Mouse (Mus musculus) hindbrain, embryonic 15.5 days (tissue): ENCODE data around the gene Serpina3i. TPM values are rescaled to one million over a fixed set of nuclear protein-coding genes. Genes with fewer than 3 reads are reported as not detected.
A peak's percentile ranks its signal among the peaks of the same experiment; 100 is the strongest.

ENCODE experiments used
- ATAC-seq: fragments of 200-750 bp; cut with Nextera tagmentation; 2 replicates; pipeline ENCODE4 v1.8.0; 2017; ENCODE audit warnings: low read depth, moderate number of reproducible peaks, moderate TSS enrichment; ENCODE audit not compliant: low FRiP score
- H3K27ac ChIP-seq: fragments of 300-500 bp; sonication (generic); replicated peaks from 2 replicates; pipeline ENCODE4 v1.5.1; 2015; ENCODE audit warnings: mild to moderate bottlenecking, inconsistent platforms
- H3K27me3 ChIP-seq: fragments of 300-500 bp; sonication (generic); 2 replicates; pipeline ENCODE4 v1.6.1; 2015; ENCODE audit warnings: control low read depth, inconsistent platforms
- H3K36me3 ChIP-seq: fragments of 300-500 bp; sonication (generic); 2 replicates; pipeline ENCODE4 v1.6.1; 2015; ENCODE audit warnings: control low read depth, inconsistent platforms
- H3K4me1 ChIP-seq: fragments of 300-500 bp; sonication (generic); replicated peaks from 2 replicates; pipeline ENCODE4 v1.6.1; 2015; ENCODE audit warnings: control low read depth, inconsistent platforms
- H3K4me2 ChIP-seq: fragments of 300-500 bp; sonication (generic); 2 replicates; pipeline ENCODE4 v1.6.1; 2015; ENCODE audit warnings: moderate library complexity, mild to moderate bottlenecking, inconsistent platforms
- H3K4me3 ChIP-seq: fragments of 300-500 bp; sonication (generic); 2 replicates; pipeline ENCODE4 v1.5.1; 2015; ENCODE audit warnings: mild to moderate bottlenecking, inconsistent platforms
- H3K9ac ChIP-seq: fragments of 300-500 bp; sonication (generic); 2 replicates; pipeline ENCODE4 v1.6.1; 2015; ENCODE audit warnings: inconsistent platforms
- H3K9me3 ChIP-seq: fragments of 300-500 bp; sonication (generic); 2 replicates; pipeline ENCODE4 v1.6.1; 2016; ENCODE audit warnings: control low read depth, inconsistent platforms
- WGBS: fragments of 180-500 bp; shearing (Covaris S2); methylation state at CpG from one replicate; pipeline ENCODE4 v1.1.7; 2015; 5-methylcytosine and 5-hydroxymethylcytosine counted together
- polyA plus RNA-seq: library from polyadenylated mRNA; unstranded; fragments of >200 nt; fragmentation: Nextera tagmentation; extraction: Ambion mirVana; gene quantifications from 2 replicates; pipeline ENCODE4 v1.2.1, GENCODE M21; 2015

Serpina3i gene
- polyA plus RNA-seq, 1 experiment from 2014 or later, result not detected

- Histone ChIP-seq H3K27me3 (no peaks in the 10 kb centered on the region), H3K4me2 (no peak overlapping the region), H3K9ac (no peak overlapping the region), H3K4me1 (peaks cover 10% of the 10 kb centered on the region), H3K9me3 (no peaks in the 10 kb centered on the region), H3K36me3 (no peaks in the 10 kb centered on the region), H3K4me3 (no peak overlapping the region), H3K27ac (no peak overlapping the region)
- 79% methylated on average over 3 of the region's 3 CpGs for WGBS
- ATAC-seq, result no peak
Measured at GRCm38 (mm10) chr12:104245595-104245994, 17.3 kb upstream of the Serpina3i start.

GRCm38 (mm10) chr12:104247553-104248002, 15.3 kb upstream of the Serpina3i start:
- Histone ChIP-seq H3K9ac (no peak overlapping the region), H3K9me3 (no peaks in the 10 kb centered on the region), H3K27ac (no peak overlapping the region), H3K4me1 (peaks cover 10% of the 10 kb centered on the region), H3K4me2 (no peak overlapping the region), H3K27me3 (no peaks in the 10 kb centered on the region), H3K36me3 (no peaks in the 10 kb centered on the region), H3K4me3 (no peak overlapping the region)
- ATAC-seq, result peak; percentile 72; the same call in 1 of the 2 replicates

GRCm38 (mm10) chr12:104248231-104248630, 14.7 kb upstream of the Serpina3i start:
- H3K27me3 ChIP-seq, result no peaks in the 10 kb centered on the region
- no peak overlapping the region for H3K4me3 ChIP-seq
- peaks cover 10% of the 10 kb centered on the region for H3K4me1 ChIP-seq
- H3K4me2 ChIP-seq, result no peak overlapping the region
- no peak overlapping the region for H3K9ac ChIP-seq
- H3K9me3 ChIP-seq, result no peaks in the 10 kb centered on the region
- no peak overlapping the region for H3K27ac ChIP-seq
- 78% methylated on average over 3 of the region's 3 CpGs for WGBS
- no peaks in the 10 kb centered on the region for H3K36me3 ChIP-seq
- ATAC-seq, result no peak

GRCm38 (mm10) chr12:104261041-104261440, 1.9 kb upstream of the Serpina3i start:
- Histone ChIP-seq H3K4me1 (no peaks in the 10 kb centered on the region), H3K4me2 (no peak overlapping the region), H3K36me3 (no peaks in the 10 kb centered on the region), H3K27me3 (no peaks in the 10 kb centered on the region), H3K4me3 (no peak overlapping the region), H3K9me3 (no peaks in the 10 kb centered on the region), H3K9ac (no peak overlapping the region), H3K27ac (no peak overlapping the region)
- no peak for ATAC-seq
- 53% methylated on average over 3 of the region's 3 CpGs for WGBS

- Histone ChIP-seq H3K9me3 (no peaks in the 10 kb centered on the region), H3K27me3 (no peaks in the 10 kb centered on the region), H3K4me2 (no peak overlapping the region), H3K4me1 (no peaks in the 10 kb centered on the region), H3K9ac (no peak overlapping the region), H3K36me3 (no peaks in the 10 kb centered on the region), H3K4me3 (no peak overlapping the region), H3K27ac (no peak overlapping the region)
- WGBS, result 90% methylated on average over 3 of the region's 3 CpGs
- no peak for ATAC-seq
Measured at GRCm38 (mm10) chr12:104266374-104266773, 3.5 kb downstream of the Serpina3i start.

- no peak for ATAC-seq
- Histone ChIP-seq H3K36me3 (no peaks in the 10 kb centered on the region), H3K4me1 (no peaks in the 10 kb centered on the region), H3K4me3 (no peak overlapping the region), H3K9me3 (no peaks in the 10 kb centered on the region), H3K27me3 (no peaks in the 10 kb centered on the region), H3K4me2 (no peak overlapping the region), H3K9ac (no peak overlapping the region), H3K27ac (no peak overlapping the region)
- WGBS, result 76% methylated on average over 18 of the region's 18 CpGs
Measured at GRCm38 (mm10) chr12:104278216-104279055, 15.5 kb downstream of the Serpina3i start.

- Histone ChIP-seq H3K4me3 (no peak overlapping the region), H3K4me2 (no peak overlapping the region), H3K27ac (no peak overlapping the region), H3K27me3 (no peaks in the 10 kb centered on the region), H3K4me1 (no peaks in the 10 kb centered on the region), H3K9me3 (no peaks in the 10 kb centered on the region), H3K36me3 (no peaks in the 10 kb centered on the region), H3K9ac (no peak overlapping the region)
- WGBS, result 24% methylated on average over 3 of the region's 3 CpGs
- ATAC-seq, result no peak
Measured at GRCm38 (mm10) chr12:104279056-104279435, 16.1 kb downstream of the Serpina3i start.

GRCm38 (mm10) chr12:104283380-104283779, 20.5 kb downstream of the Serpina3i start:
- no peak overlapping the region for H3K27ac ChIP-seq
- H3K9me3 ChIP-seq, result no peaks in the 10 kb centered on the region
- no peak for ATAC-seq
- H3K4me2 ChIP-seq, result no peak overlapping the region
- no peaks in the 10 kb centered on the region for H3K27me3 ChIP-seq
- H3K36me3 ChIP-seq, result no peaks in the 10 kb centered on the region
- no peaks in the 10 kb centered on the region for H3K4me1 ChIP-seq
- 93% methylated on average over 11 of the region's 11 CpGs for WGBS
- no peak overlapping the region for H3K9ac ChIP-seq
- no peak overlapping the region for H3K4me3 ChIP-seq

GRCm38 (mm10) chr12:104288336-104288735, 25.4 kb downstream of the Serpina3i start:
- no peaks in the 10 kb centered on the region for H3K27me3 ChIP-seq
- H3K27ac ChIP-seq, result no peak overlapping the region
- no peak overlapping the region for H3K9ac ChIP-seq
- no peak overlapping the region for H3K4me3 ChIP-seq
- no peaks in the 10 kb centered on the region for H3K9me3 ChIP-seq
- no peaks in the 10 kb centered on the region for H3K4me1 ChIP-seq
- no peak for ATAC-seq
- no peak overlapping the region for H3K4me2 ChIP-seq
- H3K36me3 ChIP-seq, result no peaks in the 10 kb centered on the region

GRCm38 (mm10) chr12:104289872-104290271, 26.9 kb downstream of the Serpina3i start:
- no peak overlapping the region for H3K4me2 ChIP-seq
- H3K4me1 ChIP-seq, result no peaks in the 10 kb centered on the region
- no peaks in the 10 kb centered on the region for H3K36me3 ChIP-seq
- no peak overlapping the region for H3K4me3 ChIP-seq
- H3K27ac ChIP-seq, result no peak overlapping the region
- no peaks in the 10 kb centered on the region for H3K9me3 ChIP-seq
- no peaks in the 10 kb centered on the region for H3K27me3 ChIP-seq
- no peak for ATAC-seq
- 68% methylated on average over 4 of the region's 4 CpGs for WGBS
- H3K9ac ChIP-seq, result no peak overlapping the region

GRCm38 (mm10) chr12:104293963-104294362, 31.0 kb downstream of the Serpina3i start:
- 92% methylated on average over 2 of the region's 2 CpGs for WGBS
- Histone ChIP-seq H3K4me1 (no peaks in the 10 kb centered on the region), H3K27me3 (no peaks in the 10 kb centered on the region), H3K4me2 (no peak overlapping the region), H3K9ac (no peak overlapping the region), H3K9me3 (no peaks in the 10 kb centered on the region), H3K36me3 (no peaks in the 10 kb centered on the region), H3K27ac (no peak overlapping the region), H3K4me3 (no peak overlapping the region)
- ATAC-seq, result no peak

- no peak overlapping the region for H3K27ac ChIP-seq
- no peaks in the 10 kb centered on the region for H3K27me3 ChIP-seq
- ATAC-seq, result no peak
- no peak overlapping the region for H3K9ac ChIP-seq
- H3K9me3 ChIP-seq, result no peaks in the 10 kb centered on the region
- H3K4me2 ChIP-seq, result no peak overlapping the region
- H3K4me3 ChIP-seq, result no peak overlapping the region
- H3K36me3 ChIP-seq, result no peaks in the 10 kb centered on the region
- WGBS, result 93% methylated on average over 2 of the region's 2 CpGs
- H3K4me1 ChIP-seq, result no peaks in the 10 kb centered on the region
Measured at GRCm38 (mm10) chr12:104298049-104298448, 35.1 kb downstream of the Serpina3i start.

GRCm38 (mm10) chr12:104305991-104306390, 43.1 kb downstream of the Serpina3i start:
- Histone ChIP-seq H3K4me1 (no peaks in the 10 kb centered on the region), H3K27ac (no peak overlapping the region), H3K27me3 (no peaks in the 10 kb centered on the region), H3K9me3 (no peaks in the 10 kb centered on the region), H3K36me3 (no peaks in the 10 kb centered on the region), H3K4me3 (no peak overlapping the region), H3K4me2 (no peak overlapping the region), H3K9ac (no peak overlapping the region)
- no peak for ATAC-seq
- 86% methylated on average over 4 of the region's 4 CpGs for WGBS
